Mouse (Mus musculus): ENCODE data around the gene Ccna1. TPM values are rescaled to one million over a fixed set of nuclear protein-coding genes. Genes with fewer than 3 reads are reported as not detected.

Ccna1 gene
- total and polyA plus RNA-seq, 3 experiments: not detected

DNA sequence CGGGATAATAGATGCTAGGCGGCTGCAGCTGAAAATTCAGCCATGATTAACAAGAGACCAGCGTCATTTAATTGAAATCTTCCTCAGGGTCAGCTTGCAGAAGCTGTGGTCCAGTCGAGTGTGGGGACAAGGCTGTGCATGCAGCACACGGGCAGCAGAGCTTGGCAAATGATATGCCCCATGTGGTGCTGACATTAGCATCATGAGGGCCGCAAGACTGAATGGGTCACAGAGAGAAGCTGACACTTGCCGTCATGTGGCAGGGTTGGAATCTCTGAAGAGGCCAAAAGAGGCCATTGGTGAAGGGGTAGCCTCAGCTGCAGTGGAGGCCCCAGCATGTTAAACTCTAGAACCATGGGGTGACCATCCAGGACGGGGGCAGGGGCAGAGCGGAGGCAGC lies 7.4 kb upstream of the Ccna1 start:
- dilution Hi-C loops (cut with MboI; ENCODE audit: extremely low pct_ligation_motif_present, extremely low pct_unique_long_range_greater_than_20kb, low sequenced_read_pairs): no loop called here
- no peak for DNase-seq (ENCODE audit: extremely low read depth)

GRCm38 (mm10) chr3:55056376-55056775 lies 1.1 kb upstream of the Ccna1 start:
- Histone ChIP-seq H3K4me1 (ENCODE audit: control insufficient read depth in 1 of 2, insufficient read depth in 2 of 2) (no peaks in the 10 kb centered on the region), H3K4me3 (replicated peaks in 1 of 3; ENCODE audit: low read depth in 2 of 3, low read length in 2 of 3, poor library complexity in 1 of 3) (no peak overlapping the region), H3K9ac (ENCODE audit: insufficient read depth, low read depth) (no peak overlapping the region), H3K4me2 (ENCODE audit: insufficient read depth, low read depth, poor library complexity, severe bottlenecking) (no peak overlapping the region), H3K79me2 (replicated peaks; ENCODE audit: control insufficient read depth, extremely low read depth, insufficient read depth, poor library complexity, severe bottlenecking) (no peaks in the 10 kb centered on the region), H3K36me3 (replicated peaks in 1 of 2; ENCODE audit: control insufficient read depth in 1 of 2, insufficient read depth in 1 of 2, low read length in 1 of 2) (no peaks in the 10 kb centered on the region), H3K27ac (ENCODE audit: insufficient read depth, low read depth) (no peak overlapping the region), H3K27me3 (replicated peaks) (no peaks in the 10 kb centered on the region), H3K9me3 (replicated peaks; ENCODE audit: low read length) (peaks cover 5% of the 10 kb centered on the region)
- DNase-seq (ENCODE audit: extremely low read depth): no peak
- in situ Hi-C loops (cut with MboI; ENCODE audit: low pct_ligation_motif_present, low pct_unique_long_range_greater_than_20kb, low sequenced_read_pairs) (loop anchor here (25.0 kb wide), 1 partner anchor 694 kb away; the partner anchor contains the start of gene Postn), dilution Hi-C loops (cut with MboI; ENCODE audit: extremely low pct_ligation_motif_present, extremely low pct_unique_long_range_greater_than_20kb, low sequenced_read_pairs) (no loop called here)
- TF ChIP-seq POLR2A (IDR thresholded peaks at IDR 0.05; ENCODE audit: low read depth, low read length): no peak
- no peak for TF ChIP-seq TBP (conservative IDR thresholded peaks at IDR 0.05; ENCODE audit: low read depth, low read length)
- no peak for TF ChIP-seq MAX (IDR thresholded peaks at IDR 0.05; ENCODE audit: low read length)
- no peak for TF ChIP-seq NELFE (IDR thresholded peaks at IDR 0.05; ENCODE audit: low read depth, low read length)
- TF ChIP-seq SIN3A (IDR thresholded peaks at IDR 0.05; ENCODE audit: low read length): no peak
- TF ChIP-seq PAX5 (IDR thresholded peaks at IDR 0.05; ENCODE audit: low read length): no peak
- TF ChIP-seq ZC3H11A (IDR thresholded peaks at IDR 0.05; ENCODE audit: low read depth, low read length): no peak
- no peak for TF ChIP-seq BHLHE40 (IDR thresholded peaks at IDR 0.05; ENCODE audit: low read depth, low read length)
- no peak for TF ChIP-seq MAZ (IDR thresholded peaks at IDR 0.05; ENCODE audit: low read depth, low read length)
- TF ChIP-seq JUN (IDR thresholded peaks at IDR 0.05; ENCODE audit: insufficient read depth, low read depth, low read length): no peak
- no peak for TF ChIP-seq RAD21 (IDR thresholded peaks at IDR 0.05; ENCODE audit: low read depth, low read length)
- no peak for TF ChIP-seq MXI1 (IDR thresholded peaks at IDR 0.05; ENCODE audit: low read depth, low read length)
- no peak for TF ChIP-seq ELF1 (IDR thresholded peaks at IDR 0.05; ENCODE audit: low read depth, low read length)
- no peak for TF ChIP-seq USF2 (conservative IDR thresholded peaks at IDR 0.05; ENCODE audit: low read depth, low read length)
- TF ChIP-seq E2F4 (IDR thresholded peaks at IDR 0.05; ENCODE audit: insufficient replicate concordance, low read depth, low read length): no peak
- TF ChIP-seq SMC3 (IDR thresholded peaks at IDR 0.05; ENCODE audit: low read depth, low read length): no peak
- no peak for TF ChIP-seq CTCF (conservative IDR thresholded peaks at IDR 0.05 in 1 of 2, IDR thresholded peaks at IDR 0.05 in 1 of 2; ENCODE audit: low read depth in 2 of 2, low read length in 2 of 2)

More for the DNA sequence above, 7.4 kb upstream of the Ccna1 start:
- Histone ChIP-seq H3K4me3 (replicated peaks in 1 of 3; ENCODE audit: low read depth in 2 of 3, low read length in 2 of 3, poor library complexity in 1 of 3) (no peak overlapping the region), H3K79me2 (replicated peaks; ENCODE audit: control insufficient read depth, extremely low read depth, insufficient read depth, poor library complexity, severe bottlenecking) (no peaks in the 10 kb centered on the region), H3K9ac (ENCODE audit: insufficient read depth, low read depth) (no peak overlapping the region), H3K27ac (ENCODE audit: insufficient read depth, low read depth) (no peak overlapping the region), H3K4me1 (ENCODE audit: control insufficient read depth in 1 of 2, insufficient read depth in 2 of 2) (no peaks in the 10 kb centered on the region), H3K4me2 (ENCODE audit: insufficient read depth, low read depth, poor library complexity, severe bottlenecking) (no peak overlapping the region), H3K27me3 (replicated peaks) (no peaks in the 10 kb centered on the region), H3K9me3 (replicated peaks; ENCODE audit: low read length) (no peaks in the 10 kb centered on the region), H3K36me3 (replicated peaks in 1 of 2; ENCODE audit: control insufficient read depth in 1 of 2, insufficient read depth in 1 of 2, low read length in 1 of 2) (no peaks in the 10 kb centered on the region)
- in situ Hi-C loops (cut with MboI; ENCODE audit: low pct_ligation_motif_present, low pct_unique_long_range_greater_than_20kb, low sequenced_read_pairs): loop anchor here (10.0 to 25.0 kb wide), 2 partner anchors 248 to 700 kb away; partner anchors contain the start of gene Postn
- no peak for TF ChIP-seq POLR2A (IDR thresholded peaks at IDR 0.05; ENCODE audit: low read depth, low read length)
- TF ChIP-seq MAZ (IDR thresholded peaks at IDR 0.05; ENCODE audit: low read depth, low read length): no peak
- TF ChIP-seq JUND (conservative IDR thresholded peaks at IDR 0.05; ENCODE audit: low read depth, low read length): no peak
- TF ChIP-seq ZMIZ1 (IDR thresholded peaks at IDR 0.05; ENCODE audit: low read depth, low read length): no peak
- no peak for TF ChIP-seq SMC3 (IDR thresholded peaks at IDR 0.05; ENCODE audit: low read depth, low read length)

All from CH12.LX (cell line).